33 mouse cellular contexts compared by ENCODE assay signal in genomic region chr11:72174721-72175120, GRCm38 (mm10). TPM values are rescaled to one million over a fixed set of nuclear protein-coding genes. Genes with fewer than 3 reads are reported as not detected.
"Had no signal": no experiment of that assay in that cellular context is flagged by ENCODE, and none has a peak within 500 bp of the region (broad histone marks: within the 10 kb centered on the region; RNA-seq: fewer than 3 reads in every experiment).

No protein-coding gene starts in this region.

- H3K4me1 ChIP-seq: limb, embryonic 10.5 days; limb, embryonic 12.5 days; limb, embryonic 13.5 days; limb, embryonic 15.5 days; liver, embryonic 12.5 days; liver, embryonic 13.5 days; liver, embryonic 15.5 days; lung, embryonic 15.5 days; megakaryocyte, embryonic 14.5 days; midbrain, embryonic 15.5 days had no signal

- H3K27ac ChIP-seq: limb, embryonic 10.5 days; limb, embryonic 12.5 days; limb, embryonic 13.5 days; limb, embryonic 15.5 days; liver, embryonic 12.5 days; liver, embryonic 13.5 days; liver, embryonic 14.5 days; liver, embryonic 15.5 days; lung, embryonic 15.5 days; macrophage; midbrain, embryonic 10.5 days; midbrain, embryonic 12.5 days; midbrain, embryonic 13.5 days; midbrain, embryonic 15.5 days; neural tube, embryonic 12.5 days had no signal

- H3K9me3 ChIP-seq: limb, embryonic 10.5 days; limb, embryonic 12.5 days; limb, embryonic 13.5 days; limb, embryonic 15.5 days; liver, embryonic 12.5 days; liver, embryonic 13.5 days; liver, embryonic 15.5 days; lung, embryonic 15.5 days; megakaryocyte, embryonic 14.5 days; midbrain, embryonic 10.5 days; midbrain, embryonic 12.5 days; midbrain, embryonic 13.5 days; midbrain, embryonic 15.5 days; neural tube, embryonic 12.5 days had no signal

- DNase-seq: left cerebral cortex, postnatal 4 days; liver; liver, embryonic 13.5 days; liver, postnatal 0 days; lung, adult 18-20 months; lung, adult 2 months; lung, embryonic 14.5 days; lung, postnatal 10 days; lung, postnatal 14 days; lung, postnatal 36 days; lung, postnatal 4 days; midbrain, embryonic 14.5 days had no signal

- H3K27me3 ChIP-seq: limb, embryonic 12.5 days; limb, embryonic 13.5 days; limb, embryonic 15.5 days; liver, embryonic 12.5 days; liver, embryonic 13.5 days; liver, embryonic 15.5 days; lung, embryonic 15.5 days; megakaryocyte, embryonic 14.5 days; midbrain, embryonic 12.5 days; midbrain, embryonic 13.5 days; midbrain, embryonic 15.5 days; neural tube, embryonic 12.5 days had no signal

- H3K4me3 ChIP-seq: limb, embryonic 10.5 days; limb, embryonic 12.5 days; limb, embryonic 13.5 days; limb, embryonic 15.5 days; liver, embryonic 12.5 days; liver, embryonic 13.5 days; liver, embryonic 15.5 days; lung, embryonic 15.5 days; megakaryocyte, embryonic 14.5 days; midbrain, embryonic 10.5 days; midbrain, embryonic 12.5 days; midbrain, embryonic 13.5 days; midbrain, embryonic 15.5 days; myocyte; neural tube, embryonic 12.5 days had no signal

RNA-seq across cellular contexts. Expression of gene Gm43951, which starts 31.9 kb away (rescaled TPM):
- total RNA-seq: megakaryocyte-erythroid progenitor cell, adult 5-6 weeks; monocyte, adult 5-6 weeks had no signal
- polyA plus RNA-seq: liver, embryonic 11.5 days; liver, embryonic 13.5 days; liver, embryonic 15.5 days; liver, embryonic 16.5 days; liver, postnatal 0 days; lung, embryonic 14.5 days had no signal

RNA-seq across cellular contexts. Expression of gene Pitpnm3, which starts 39.1 kb away (rescaled TPM):
- total RNA-seq: megakaryocyte progenitor cell, adult 5-6 weeks; megakaryocyte-erythroid progenitor cell, adult 5-6 weeks; monocyte, adult 5-6 weeks had no signal
- polyA plus RNA-seq: liver, embryonic 15.5 days; liver, postnatal 0 days; macrophage had no signal
